Mouse (Mus musculus): ENCODE measurements around the gene Atp5mpl.

Atp5mpl gene

GRCm38 (mm10) chr12:111912802-111913201 is 54.0 kb downstream of the Atp5mpl start:
- no peak for DNase-seq (ENCODE audit: extremely low spot score)

GRCm38 (mm10) chr12:111911796-111912195 is 55.0 kb downstream of the Atp5mpl start:
- no peak for DNase-seq (ENCODE audit: extremely low spot score)

Measured in embryo, embryonic 9.5 days (tissue).